Mouse (Mus musculus) cerebellum, adult 8-10 months (tissue): Measurements from ENCODE around the gene Tcea2.

Source experiments
- DNase-seq: peaks from one replicate; pipeline ENCODE4 v3.0.0; 2022

The Tcea2 gene

GRCm38 (mm10) chr2:181676424-181676823 lies 3.7 kb upstream of the Tcea2 start:
- no peak for DNase-seq

GRCm38 (mm10) chr2:181677096-181677754 lies 2.9 kb upstream of the Tcea2 start:
- DNase-seq: no peak

- DNase-seq: no peak
Measured at GRCm38 (mm10) chr2:181677755-181678098, 2.4 kb upstream of the Tcea2 start.

- DNase-seq: peak; percentile 61
Measured at GRCm38 (mm10) chr2:181678780-181679179, 1.3 kb upstream of the Tcea2 start.

- peak; percentile 48 for DNase-seq
Measured at GRCm38 (mm10) chr2:181680716-181681117, 607 bp downstream of the Tcea2 start.

GRCm38 (mm10) chr2:181681978-181682377 lies 1.9 kb downstream of the Tcea2 start:
- DNase-seq: no peak

- no peak for DNase-seq
Measured at GRCm38 (mm10) chr2:181683381-181683780, 3.3 kb downstream of the Tcea2 start.

GRCm38 (mm10) chr2:181684713-181685112 lies 4.6 kb downstream of the Tcea2 start:
- DNase-seq: no peak

GRCm38 (mm10) chr2:181685686-181686085 lies 5.6 kb downstream of the Tcea2 start:
- DNase-seq: no peak

- no peak for DNase-seq
Measured at GRCm38 (mm10) chr2:181687586-181687985, 7.5 kb downstream of the Tcea2 start.

- no peak for DNase-seq
Measured at GRCm38 (mm10) chr2:181689466-181690160, 9.5 kb downstream of the Tcea2 start.

GRCm38 (mm10) chr2:181691083-181691482 lies 11.0 kb downstream of the Tcea2 start:
- no peak for DNase-seq

- DNase-seq: no peak
Measured at GRCm38 (mm10) chr2:181691571-181691970, 11.5 kb downstream of the Tcea2 start.

- DNase-seq: peak; percentile 1
Measured at GRCm38 (mm10) chr2:181692304-181692703, 12.2 kb downstream of the Tcea2 start.

GRCm38 (mm10) chr2:181693339-181694280 lies 13.5 kb downstream of the Tcea2 start, which contains the start of gene Rgs19:
Rgs19 (minus strand) TSS chr2:181693977.
- peak; percentile 61 for DNase-seq

- no peak for DNase-seq
Measured at GRCm38 (mm10) chr2:181694581-181694980, 14.5 kb downstream of the Tcea2 start.

GRCm38 (mm10) chr2:181695776-181696175 lies 15.7 kb downstream of the Tcea2 start:
- DNase-seq: no peak

- no peak for DNase-seq
Measured at GRCm38 (mm10) chr2:181696801-181697420, 16.8 kb downstream of the Tcea2 start.

GRCm38 (mm10) chr2:181698241-181698640 lies 18.1 kb downstream of the Tcea2 start, which contains the start of gene Lkaaear1:
Lkaaear1 (minus strand) TSS chr2:181698442.
- DNase-seq: no peak

- DNase-seq: no peak
Measured at GRCm38 (mm10) chr2:181706668-181707067, 26.6 kb downstream of the Tcea2 start.

- DNase-seq: no peak
Measured at GRCm38 (mm10) chr2:181713749-181714148, 33.6 kb downstream of the Tcea2 start.

- no peak for DNase-seq
Measured at GRCm38 (mm10) chr2:181714903-181715326, 34.8 kb downstream of the Tcea2 start, which contains the start of gene Oprl1. Oprl1 (plus strand) TSS chr2:181715016.

GRCm38 (mm10) chr2:181715382-181715781 lies 35.3 kb downstream of the Tcea2 start:
- no peak for DNase-seq
